Mouse (Mus musculus) stomach, postnatal 0 days (tissue): ENCODE data around the gene Psd.

Experiments
- CTCF ChIP-seq: IDR thresholded peaks from 2 replicates; pipeline ENCODE4 v1.5.1; 2016; ENCODE audit warnings: antibody characterized with exemption, low read depth, mild to moderate bottlenecking, moderate library complexity
- EP300 ChIP-seq: optimal IDR thresholded peaks from 2 replicates; pipeline ENCODE3; 2016; ENCODE audit warnings: antibody characterized with exemption

- no peak for TF ChIP-seq EP300
- no peak for TF ChIP-seq CTCF
Measured at GRCm38 (mm10) chr19:46314151-46314601, 12.8 kb downstream of the Psd start.
